Mouse (Mus musculus): ENCODE data around the gene Dnase2b. TPM values are rescaled to one million over a fixed set of nuclear protein-coding genes. Genes with fewer than 3 reads are reported as not detected.

Gene Dnase2b
- not detected in 2 replicates for polyA plus RNA-seq (2015; fragmentation: Nextera tagmentation; extraction: Ambion mirVana)

DNA sequence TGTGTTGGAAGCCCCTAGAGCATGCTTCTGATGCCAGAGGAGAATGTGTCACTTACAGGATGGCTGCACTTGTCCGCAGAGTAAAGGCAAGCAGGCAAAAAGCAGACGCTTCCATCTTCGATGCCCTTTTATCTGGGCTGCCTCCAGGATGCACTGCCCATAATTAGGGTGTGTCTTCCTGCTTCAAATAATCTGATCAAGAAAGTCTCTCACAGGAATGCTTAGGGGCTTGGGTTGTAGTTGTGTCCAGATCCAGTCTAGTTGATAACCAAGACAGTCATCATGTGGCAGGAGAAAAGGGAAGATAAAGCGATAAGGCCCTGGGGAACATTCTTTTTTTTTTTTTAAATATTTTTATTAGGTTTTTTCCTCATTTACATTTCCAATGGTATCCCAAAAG is at the start of gene Dnase2b:
Gene Dnase2b, minus strand, starts transcription at position 101 of the 400 bp plus-strand sequence.
- H3K9ac ChIP-seq (ENCODE audit: low read length) = no peak within 1 kb of the TSS
- H3K27me3 ChIP-seq (ENCODE audit: control insufficient read depth, insufficient read depth, low read length) = no peaks in the 10 kb centered on the region
- H3K27ac ChIP-seq (replicated peaks) = no peak within 1 kb of the TSS
- no peaks in the 10 kb centered on the region for H3K9me3 ChIP-seq (ENCODE audit: control insufficient read depth, low read length)
- no peak for DNase-seq (ENCODE audit: low spot score)
- no peaks in the 10 kb centered on the region for H3K4me1 ChIP-seq (replicated peaks; ENCODE audit: control insufficient read depth, insufficient read depth)
- no peak within 1 kb of the TSS for H3K4me2 ChIP-seq (replicated peaks; ENCODE audit: low read depth)
- no peak within 1 kb of the TSS for H3K4me3 ChIP-seq (ENCODE audit: low read depth, low read length)
- no peak for ATAC-seq (ENCODE audit: low FRiP score, low TSS enrichment)
- TF ChIP-seq CTCF (IDR thresholded peaks at IDR 0.05; ENCODE audit: low read depth) (no peak), EP300 (optimal IDR thresholded peaks at IDR 0.05) (no peak)
- WGBS = 88% methylated on average over 4 of the region's 4 CpGs
- H3K36me3 ChIP-seq (ENCODE audit: control insufficient read depth, insufficient read depth, low read length) = no peaks in the 10 kb centered on the region

DNA sequence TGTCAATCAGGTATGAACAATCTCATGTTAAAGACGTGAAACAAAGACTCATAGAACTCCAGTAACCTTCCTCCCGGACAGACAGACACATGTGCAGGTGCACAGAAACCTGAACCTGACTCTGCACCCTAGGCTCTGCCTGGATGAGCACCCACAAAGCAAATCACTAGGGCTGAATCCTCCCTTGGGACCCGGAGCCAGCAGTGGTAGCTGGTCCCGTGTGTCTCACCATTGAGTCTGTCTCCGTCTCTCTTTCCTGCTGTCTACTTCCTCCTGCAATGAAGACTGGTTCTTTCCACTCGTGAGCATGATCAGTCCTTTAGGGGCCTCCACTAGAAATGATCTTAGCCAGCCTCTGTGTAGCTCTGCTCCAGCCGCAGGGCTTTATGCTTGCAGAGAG is 46.5 kb upstream of the Dnase2b start:
- ATAC-seq (ENCODE audit: low FRiP score, low TSS enrichment) (no peak), DNase-seq (ENCODE audit: low spot score) (no peak)
- Histone ChIP-seq H3K36me3 (ENCODE audit: control insufficient read depth, insufficient read depth, low read length) (no peaks in the 10 kb centered on the region), H3K9ac (ENCODE audit: low read length) (no peak overlapping the region), H3K4me2 (replicated peaks; ENCODE audit: low read depth) (no peak overlapping the region), H3K4me3 (ENCODE audit: low read depth, low read length) (no peak overlapping the region), H3K27me3 (ENCODE audit: control insufficient read depth, insufficient read depth, low read length) (no peaks in the 10 kb centered on the region), H3K27ac (replicated peaks) (no peak overlapping the region), H3K4me1 (replicated peaks; ENCODE audit: control insufficient read depth, insufficient read depth) (no peaks in the 10 kb centered on the region), H3K9me3 (ENCODE audit: control insufficient read depth, low read length) (no peaks in the 10 kb centered on the region)
- WGBS = 70% methylated on average over 7 of the region's 7 CpGs
- TF ChIP-seq EP300 (optimal IDR thresholded peaks at IDR 0.05) = no peak
- no peak for TF ChIP-seq CTCF (IDR thresholded peaks at IDR 0.05; ENCODE audit: low read depth)

DNA sequence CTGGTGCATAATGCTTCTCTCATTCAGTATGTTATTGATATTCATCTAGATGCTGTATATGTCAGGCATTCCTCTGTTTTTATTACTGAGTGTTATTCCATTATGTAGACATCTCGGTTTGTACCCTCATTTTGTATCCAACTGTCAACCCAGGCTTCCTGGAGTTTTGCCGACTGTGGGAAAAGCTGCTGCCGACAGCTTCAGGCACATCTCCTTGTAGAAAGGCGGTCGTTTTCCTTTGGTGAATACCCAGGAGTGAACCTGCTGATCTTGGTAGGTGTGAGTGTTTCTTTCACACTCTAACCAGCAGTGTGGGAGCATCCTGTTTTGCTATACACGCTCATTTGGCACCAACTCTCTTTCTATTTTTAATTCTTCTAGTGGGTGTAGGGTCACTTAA is 45.6 kb upstream of the Dnase2b start:
- Histone ChIP-seq H3K4me2 (replicated peaks; ENCODE audit: low read depth) (no peak overlapping the region), H3K9ac (ENCODE audit: low read length) (no peak overlapping the region), H3K4me3 (ENCODE audit: low read depth, low read length) (no peak overlapping the region), H3K9me3 (ENCODE audit: control insufficient read depth, low read length) (no peaks in the 10 kb centered on the region), H3K27ac (replicated peaks) (no peak overlapping the region), H3K27me3 (ENCODE audit: control insufficient read depth, insufficient read depth, low read length) (no peaks in the 10 kb centered on the region), H3K36me3 (ENCODE audit: control insufficient read depth, insufficient read depth, low read length) (no peaks in the 10 kb centered on the region), H3K4me1 (replicated peaks; ENCODE audit: control insufficient read depth, insufficient read depth) (no peaks in the 10 kb centered on the region)
- WGBS = 58% methylated on average over 6 of the region's 6 CpGs
- DNase-seq (ENCODE audit: low spot score) = no peak
- no peak for ATAC-seq (ENCODE audit: low FRiP score, low TSS enrichment)
- TF ChIP-seq EP300 (optimal IDR thresholded peaks at IDR 0.05) (no peak), CTCF (IDR thresholded peaks at IDR 0.05; ENCODE audit: low read depth) (no peak)

DNA sequence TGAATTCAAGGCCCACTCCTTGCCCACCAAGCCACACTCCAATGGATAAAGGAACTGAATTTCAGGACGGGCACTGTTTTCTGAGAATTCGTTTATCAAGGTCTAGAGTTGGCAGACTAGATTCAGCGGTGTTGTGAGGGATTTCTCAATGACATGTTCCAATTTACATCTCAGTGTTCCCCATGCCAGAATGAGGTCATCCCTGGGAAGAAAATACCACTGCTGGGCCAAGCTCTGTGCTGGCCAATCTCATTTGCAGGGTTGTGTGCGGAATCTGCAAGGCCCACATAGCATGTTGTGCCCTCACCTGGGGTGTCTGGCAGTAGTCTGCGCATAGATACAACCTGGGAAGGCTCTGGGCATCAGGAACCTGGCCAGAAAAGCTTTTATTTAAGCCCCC is 43.9 kb upstream of the Dnase2b start:
- Histone ChIP-seq H3K9ac (ENCODE audit: low read length) (no peak overlapping the region), H3K4me1 (replicated peaks; ENCODE audit: control insufficient read depth, insufficient read depth) (no peaks in the 10 kb centered on the region), H3K4me2 (replicated peaks; ENCODE audit: low read depth) (no peak overlapping the region), H3K4me3 (ENCODE audit: low read depth, low read length) (no peak overlapping the region), H3K27me3 (ENCODE audit: control insufficient read depth, insufficient read depth, low read length) (no peaks in the 10 kb centered on the region), H3K9me3 (ENCODE audit: control insufficient read depth, low read length) (no peaks in the 10 kb centered on the region), H3K36me3 (ENCODE audit: control insufficient read depth, insufficient read depth, low read length) (no peaks in the 10 kb centered on the region), H3K27ac (replicated peaks) (no peak overlapping the region)
- TF ChIP-seq CTCF (IDR thresholded peaks at IDR 0.05; ENCODE audit: low read depth) = no peak
- TF ChIP-seq EP300 (optimal IDR thresholded peaks at IDR 0.05) = no peak
- ATAC-seq (ENCODE audit: low FRiP score, low TSS enrichment) (no peak), DNase-seq (ENCODE audit: low spot score) (no peak)
- 81% methylated on average over 5 of the region's 5 CpGs for WGBS

DNA sequence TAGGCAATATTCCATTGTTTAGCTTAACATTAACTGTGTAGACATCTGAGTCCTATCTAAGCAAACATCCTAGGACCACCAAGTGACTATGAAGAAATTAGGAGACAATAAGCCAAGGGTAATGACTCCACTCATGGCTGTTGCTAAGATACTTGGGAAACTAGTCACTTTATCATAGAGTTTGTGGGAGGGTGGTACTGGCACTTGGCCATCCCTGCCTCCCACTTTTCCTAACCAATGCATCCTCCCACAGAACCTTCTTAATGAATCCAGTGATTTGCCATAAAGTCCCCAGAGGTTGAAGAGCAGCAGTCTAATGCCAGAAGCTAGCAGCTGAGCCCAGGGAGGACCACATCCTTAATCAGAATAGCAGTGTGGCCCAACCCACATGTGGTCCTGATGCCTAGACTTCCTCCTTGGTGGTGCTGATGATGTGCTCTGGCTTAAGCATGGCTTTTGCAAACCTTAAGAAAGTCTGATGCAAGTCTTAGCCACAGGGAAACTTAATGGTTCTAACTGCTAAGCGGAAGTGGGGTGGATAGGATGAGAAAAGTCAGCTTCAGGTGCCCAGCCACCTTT is 42.8 kb upstream of the Dnase2b start:
- WGBS = 93% methylated on average over 1 of the region's 1 CpGs
- no peak for TF ChIP-seq CTCF (IDR thresholded peaks at IDR 0.05; ENCODE audit: low read depth)
- TF ChIP-seq EP300 (optimal IDR thresholded peaks at IDR 0.05) = no peak
- H3K9me3 ChIP-seq (ENCODE audit: control insufficient read depth, low read length) = no peaks in the 10 kb centered on the region
- H3K27me3 ChIP-seq (ENCODE audit: control insufficient read depth, insufficient read depth, low read length) = no peaks in the 10 kb centered on the region
- DNase-seq (ENCODE audit: low spot score) (no peak), ATAC-seq (ENCODE audit: low FRiP score, low TSS enrichment) (no peak)
- no peak overlapping the region for H3K27ac ChIP-seq (replicated peaks)
- H3K4me2 ChIP-seq (replicated peaks; ENCODE audit: low read depth) = no peak overlapping the region
- no peaks in the 10 kb centered on the region for H3K4me1 ChIP-seq (replicated peaks; ENCODE audit: control insufficient read depth, insufficient read depth)
- no peaks in the 10 kb centered on the region for H3K36me3 ChIP-seq (ENCODE audit: control insufficient read depth, insufficient read depth, low read length)
- no peak overlapping the region for H3K9ac ChIP-seq (ENCODE audit: low read length)
- no peak overlapping the region for H3K4me3 ChIP-seq (ENCODE audit: low read depth, low read length)

DNA sequence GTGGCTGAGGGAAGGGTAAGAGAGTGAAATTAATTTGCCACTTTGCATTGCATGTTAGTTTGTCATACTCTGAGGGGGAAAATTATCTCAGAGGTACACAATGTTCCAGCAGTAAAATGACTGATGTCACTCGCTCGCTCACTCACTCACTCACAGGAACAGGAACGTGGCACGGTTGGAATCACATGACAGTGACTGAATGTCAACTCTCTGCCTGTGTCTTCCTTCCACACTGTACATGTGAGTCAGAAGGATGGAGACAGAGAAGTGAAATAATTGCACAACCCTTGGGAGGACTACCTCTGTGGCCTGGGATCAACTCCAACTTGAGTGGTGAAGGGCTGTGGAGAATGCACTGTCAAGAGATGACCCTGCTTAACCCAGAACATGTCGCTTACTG is 42.0 kb upstream of the Dnase2b start:
- Histone ChIP-seq H3K9me3 (ENCODE audit: control insufficient read depth, low read length) (no peaks in the 10 kb centered on the region), H3K27ac (replicated peaks) (no peak overlapping the region), H3K9ac (ENCODE audit: low read length) (no peak overlapping the region), H3K4me2 (replicated peaks; ENCODE audit: low read depth) (no peak overlapping the region), H3K4me1 (replicated peaks; ENCODE audit: control insufficient read depth, insufficient read depth) (no peaks in the 10 kb centered on the region), H3K27me3 (ENCODE audit: control insufficient read depth, insufficient read depth, low read length) (no peaks in the 10 kb centered on the region), H3K36me3 (ENCODE audit: control insufficient read depth, insufficient read depth, low read length) (no peaks in the 10 kb centered on the region), H3K4me3 (ENCODE audit: low read depth, low read length) (no peak overlapping the region)
- no peak for TF ChIP-seq CTCF (IDR thresholded peaks at IDR 0.05; ENCODE audit: low read depth)
- no peak for TF ChIP-seq EP300 (optimal IDR thresholded peaks at IDR 0.05)
- DNase-seq (ENCODE audit: low spot score) (no peak), ATAC-seq (ENCODE audit: low FRiP score, low TSS enrichment) (0 out of 2 replicates have a peak, but pooled peaks have one; percentile 26)
- WGBS = 79% methylated on average over 5 of the region's 5 CpGs
